ENCODE assay signal across 22 mouse cellular contexts in genomic region chr1:189803742-189804141, GRCm38 (mm10).
DNase-seq lines count a peak whose midpoint lies in the region; ATAC-seq and TF ChIP-seq lines count a peak whose summit lies in the region.
"Had no signal": no experiment of that assay in that cellular context is flagged by ENCODE, and none has a peak within 500 bp of the region (broad histone marks: within the 10 kb centered on the region; RNA-seq: fewer than 3 reads in every experiment).

No protein-coding gene starts in this region.

- peak overlapping the region; percentile 35; the same call in 1 of the 2 replicates for H3K27ac ChIP-seq in stomach, embryonic 15.5 days
- H3K27ac ChIP-seq in stomach, postnatal 0 days (replicated peaks) = no peak overlapping the region
- no peak overlapping the region for H3K27ac ChIP-seq in left cerebral cortex, adult 2 months
- no peak overlapping the region for H3K27ac ChIP-seq in hindbrain, embryonic 14.5 days
- H3K27ac ChIP-seq: embryonic facial prominence, embryonic 10.5 days; embryonic facial prominence, embryonic 12.5 days; forebrain, embryonic 13.5 days; forebrain, embryonic 15.5 days had no signal

- TF ChIP-seq CTCF in stomach, postnatal 0 days (IDR thresholded peaks at IDR 0.05; ENCODE audit: low read depth) = no peak
- no peak for TF ChIP-seq CTCF in left cerebral cortex, adult 2 months (IDR thresholded peaks at IDR 0.05)

- no peak overlapping the region for H3K4me2 ChIP-seq in stomach, embryonic 15.5 days
- H3K4me2 ChIP-seq in stomach, postnatal 0 days (replicated peaks; ENCODE audit: low read depth) = no peak overlapping the region
- H3K4me2 ChIP-seq in hindbrain, embryonic 14.5 days (replicated peaks) = no peak overlapping the region
- H3K4me2 ChIP-seq: embryonic facial prominence, embryonic 12.5 days; forebrain, embryonic 13.5 days; forebrain, embryonic 15.5 days had no signal

- no peak overlapping the region for H3K9ac ChIP-seq in stomach, embryonic 15.5 days
- no peak overlapping the region for H3K9ac ChIP-seq in stomach, postnatal 0 days (ENCODE audit: low read length)
- no peak overlapping the region for H3K9ac ChIP-seq in hindbrain, embryonic 14.5 days
- H3K9ac ChIP-seq: embryonic facial prominence, embryonic 12.5 days; forebrain, embryonic 13.5 days; forebrain, embryonic 15.5 days had no signal

- no peaks in the 10 kb centered on the region for H3K27me3 ChIP-seq in stomach, embryonic 15.5 days (replicated peaks)
- H3K27me3 ChIP-seq in stomach, postnatal 0 days (ENCODE audit: control insufficient read depth, insufficient read depth, low read length) = no peaks in the 10 kb centered on the region
- no peaks in the 10 kb centered on the region for H3K27me3 ChIP-seq in hindbrain, embryonic 14.5 days (ENCODE audit: control insufficient read depth, insufficient read depth, low read length)
- H3K27me3 ChIP-seq: embryonic facial prominence, embryonic 12.5 days; forebrain, embryonic 15.5 days; Patski had no signal

- no peaks in the 10 kb centered on the region for H3K36me3 ChIP-seq in stomach, embryonic 15.5 days
- H3K36me3 ChIP-seq in stomach, postnatal 0 days (ENCODE audit: control insufficient read depth, insufficient read depth, low read length) = 0 out of 2 replicates have a peak, but pooled peaks cover 3% of the 10 kb centered on the region
- H3K36me3 ChIP-seq in hindbrain, embryonic 14.5 days (replicated peaks; ENCODE audit: control insufficient read depth, insufficient read depth) = no peaks in the 10 kb centered on the region
- H3K36me3 ChIP-seq: forebrain, embryonic 15.5 days; G1E had no signal

- no peak; the same call in 1 of the 2 replicates for ATAC-seq in stomach, embryonic 15.5 days (ENCODE audit: insufficient read depth, low FRiP score, low read depth)
- no peak for ATAC-seq in stomach, postnatal 0 days (ENCODE audit: low FRiP score, low TSS enrichment)
- no peak for ATAC-seq in hindbrain, embryonic 14.5 days (ENCODE audit: low FRiP score)
- ATAC-seq: activated CD4-positive, CD25-positive, alpha-beta regulatory T cell, adult 4 months; CD4-positive, CD25-positive, alpha-beta regulatory T cell, adult 4 months; forebrain, embryonic 13.5 days; forebrain, embryonic 15.5 days; Patski had no signal

- H3K4me3 ChIP-seq in stomach, embryonic 15.5 days (replicated peaks) = no peak overlapping the region
- H3K4me3 ChIP-seq in stomach, postnatal 0 days (ENCODE audit: low read depth, low read length) = no peak overlapping the region
- no peak overlapping the region for H3K4me3 ChIP-seq in left cerebral cortex, adult 2 months
- no peak overlapping the region for H3K4me3 ChIP-seq in hindbrain, embryonic 14.5 days (replicated peaks; ENCODE audit: low read length)
- H3K4me3 ChIP-seq: embryonic facial prominence, embryonic 10.5 days; embryonic facial prominence, embryonic 12.5 days; forebrain, embryonic 13.5 days; forebrain, embryonic 15.5 days had no signal

- no peaks in the 10 kb centered on the region for H3K9me3 ChIP-seq in stomach, embryonic 15.5 days
- H3K9me3 ChIP-seq in stomach, postnatal 0 days (ENCODE audit: control insufficient read depth, low read length) = no peaks in the 10 kb centered on the region
- H3K9me3 ChIP-seq in hindbrain, embryonic 14.5 days (ENCODE audit: control insufficient read depth, low read length) = no peaks in the 10 kb centered on the region
- H3K9me3 ChIP-seq: embryonic facial prominence, embryonic 10.5 days; embryonic facial prominence, embryonic 12.5 days; forebrain, embryonic 13.5 days; forebrain, embryonic 15.5 days had no signal

- intact Hi-C loops in left cerebral cortex, adult 2 months (cut with DNase I) = no loop called here

- TF ChIP-seq EP300 in stomach, postnatal 0 days (optimal IDR thresholded peaks at IDR 0.05) = no peak

- peaks cover 8% of the 10 kb centered on the region; the same call in 1 of the 2 replicates for H3K4me1 ChIP-seq in stomach, embryonic 15.5 days
- H3K4me1 ChIP-seq in stomach, postnatal 0 days (replicated peaks; ENCODE audit: control insufficient read depth, insufficient read depth) = peaks cover 2% of the 10 kb centered on the region; the same call in 1 of the 2 replicates
- no peaks in the 10 kb centered on the region for H3K4me1 ChIP-seq in hindbrain, embryonic 14.5 days (replicated peaks; ENCODE audit: control insufficient read depth, insufficient read depth, low read length)
- H3K4me1 ChIP-seq: forebrain, embryonic 15.5 days had no signal

- WGBS in stomach, embryonic 15.5 days = 68% methylated on average over 11 of the region's 11 CpGs
- 55% methylated on average over 11 of the region's 11 CpGs for WGBS in stomach, postnatal 0 days
- 93% methylated on average over 11 of the region's 11 CpGs for WGBS in hindbrain, embryonic 14.5 days

- no peak for DNase-seq in stomach, postnatal 0 days (ENCODE audit: low spot score)
- peak; percentile 67 for DNase-seq in thymus, postnatal 0 days (ENCODE audit: low spot score)
- DNase-seq in thymus, postnatal 25 days = no peak
- DNase-seq in thymus, postnatal 14 days = peak; percentile 58
- DNase-seq in left cerebral cortex, adult 2 months (ENCODE audit: extremely low spot score in 1 of 2, low spot score in 2 of 2) = no peak
- no peak for DNase-seq in hindbrain, embryonic 14.5 days (ENCODE audit: low spot score)
- DNase-seq: adrenal gland, adult 8-10 months; adrenal gland, postnatal 14 days; adrenal gland, postnatal 36 days; B cell, adult 2 months; cerebellum, adult 11-12 months; cerebellum, adult 2 months; cerebellum, adult 9-10 months had no signal

Comparison
In these comparisons a context has a peak if more than half of its experiments do, and no peak if none do; other contexts are left out.
1. DNase-seq: peak in thymus, postnatal 0 days (single experiment) and thymus, postnatal 14 days (single experiment); none in stomach, postnatal 0 days (single experiment), thymus, postnatal 25 days (single experiment), left cerebral cortex, adult 2 months (0 of 2) and hindbrain, embryonic 14.5 days (single experiment).